Mouse (Mus musculus) hindbrain, embryonic 11.5 days (tissue): ENCODE measurements around the gene Pkd1l3. TPM values are rescaled to one million over a fixed set of nuclear protein-coding genes. Genes with fewer than 3 reads are reported as not detected.

Experiments used
- ATAC-seq: fragments of 200-750 bp; cut with Nextera tagmentation; 2 replicates; pipeline ENCODE4 v1.8.0; 2017; ENCODE audit warnings: mild to moderate bottlenecking, moderate TSS enrichment, moderate library complexity; ENCODE audit not compliant: low FRiP score
- DNase-seq: peaks from one replicate; pipeline ENCODE4 v3.0.0-alpha.2; 2015; ENCODE audit warnings: low spot score
- H3K27ac ChIP-seq: fragments of 300-500 bp; sonication (generic); 2 replicates; pipeline ENCODE4 v1.5.1; 2014; ENCODE audit warnings: mild to moderate bottlenecking, low read depth, low read length
- H3K27me3 ChIP-seq: fragments of 300-500 bp; sonication (generic); 2 replicates; pipeline ENCODE4 v1.6.1; 2014; ENCODE audit warnings: mild to moderate bottlenecking, low read length, moderate library complexity, mixed read lengths; ENCODE audit not compliant: control insufficient read depth, insufficient read depth
- H3K36me3 ChIP-seq: fragments of 300-500 bp; sonication (generic); 2 replicates; pipeline ENCODE4 v1.6.1; 2014; ENCODE audit warnings: mild to moderate bottlenecking, low read length, moderate library complexity, mixed read lengths; ENCODE audit not compliant: control insufficient read depth, insufficient read depth
- H3K4me1 ChIP-seq: fragments of 300-500 bp; sonication (generic); replicated peaks from 2 replicates; pipeline ENCODE4 v1.6.1; 2014; ENCODE audit warnings: low read length, mixed read lengths; ENCODE audit not compliant: control insufficient read depth, insufficient read depth
- H3K4me2 ChIP-seq: fragments of 300-500 bp; sonication (generic); replicated peaks from 2 replicates; pipeline ENCODE4 v1.6.1; 2014; ENCODE audit warnings: mild to moderate bottlenecking, low read depth, low read length
- H3K4me3 ChIP-seq: fragments of 300-500 bp; sonication (generic); 2 replicates; pipeline ENCODE4 v1.5.1; 2014; ENCODE audit warnings: low read depth, low read length
- H3K9ac ChIP-seq: fragments of 300-500 bp; sonication (generic); 2 replicates; pipeline ENCODE4 v1.6.1; 2014; ENCODE audit warnings: low read depth, low read length
- H3K9me3 ChIP-seq: fragments of 300-500 bp; sonication (generic); 2 replicates; pipeline ENCODE4 v1.6.1; 2016; ENCODE audit warnings: low read length; ENCODE audit not compliant: control insufficient read depth
- WGBS: fragments of 180-500 bp; shearing (Covaris S2); extraction: QIAGEN DNeasy Blood & Tissue Kit; methylation state at CpG from one replicate; pipeline ENCODE4 v1.1.7; 2014; 5-methylcytosine and 5-hydroxymethylcytosine counted together
- polyA plus RNA-seq: library from polyadenylated mRNA; unstranded; fragments of >200 nt; fragmentation: Nextera tagmentation; extraction: Ambion mirVana; gene quantifications from 2 replicates; pipeline ENCODE4 v1.2.1, GENCODE M21; 2014

The Pkd1l3 gene
- polyA plus RNA-seq, 1 experiment from 2014 or later, result 0.69 TPM

DNA sequence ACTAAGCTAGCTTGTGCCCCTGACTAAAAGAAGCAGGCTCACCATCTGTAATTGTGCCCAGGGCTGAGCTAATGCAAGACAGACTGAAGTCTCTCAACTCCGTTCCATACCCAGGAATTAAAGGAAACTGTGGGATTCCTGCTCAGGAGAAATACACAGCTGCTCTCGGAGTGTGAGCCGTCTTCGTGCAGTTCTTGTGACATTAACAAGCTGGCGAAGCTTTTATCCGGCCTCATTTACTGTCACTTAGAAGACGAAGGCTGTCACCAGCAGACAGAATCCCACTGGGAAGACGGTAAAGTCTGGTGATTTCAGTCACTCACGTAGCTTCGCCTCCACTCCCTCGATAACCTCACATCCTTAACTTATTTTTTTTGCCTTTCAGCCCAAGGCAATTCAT is 33.0 kb downstream of the Pkd1l3 start:
- DNase-seq (no peak), ATAC-seq (no peak)
- Histone ChIP-seq H3K4me1 (no peaks in the 10 kb centered on the region), H3K9me3 (no peaks in the 10 kb centered on the region), H3K27me3 (no peaks in the 10 kb centered on the region), H3K36me3 (no peaks in the 10 kb centered on the region), H3K27ac (no peak overlapping the region), H3K4me3 (no peak overlapping the region), H3K9ac (no peak overlapping the region), H3K4me2 (no peak overlapping the region)
- 81% methylated on average over 11 of the region's 11 CpGs for WGBS

DNA sequence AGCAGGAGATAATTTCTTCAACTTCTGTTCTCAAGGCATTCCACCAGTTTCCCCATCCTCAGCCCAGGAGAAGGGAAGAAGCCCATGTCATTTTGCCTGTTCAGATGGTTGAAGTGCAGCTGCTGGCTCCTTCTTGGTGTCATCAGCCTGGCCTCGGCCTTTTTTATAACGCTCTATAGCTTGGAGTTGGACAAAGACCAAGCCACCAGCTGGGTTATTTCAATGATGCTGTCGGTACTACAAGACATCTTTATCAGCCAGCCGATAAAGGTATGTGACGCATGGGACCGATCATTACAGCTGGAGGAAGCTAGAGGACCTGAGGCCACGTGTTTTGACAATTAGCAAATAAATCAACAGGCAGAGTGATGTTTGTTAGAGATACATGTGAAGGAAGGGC is 34.2 kb downstream of the Pkd1l3 start:
- no peaks in the 10 kb centered on the region for H3K36me3 ChIP-seq
- H3K9me3 ChIP-seq, result no peaks in the 10 kb centered on the region
- H3K4me2 ChIP-seq, result no peak overlapping the region
- no peak overlapping the region for H3K4me3 ChIP-seq
- WGBS, result 82% methylated on average over 7 of the region's 7 CpGs
- H3K9ac ChIP-seq, result no peak overlapping the region
- no peaks in the 10 kb centered on the region for H3K4me1 ChIP-seq
- ATAC-seq (no peak), DNase-seq (no peak)
- no peak overlapping the region for H3K27ac ChIP-seq
- no peaks in the 10 kb centered on the region for H3K27me3 ChIP-seq

DNA sequence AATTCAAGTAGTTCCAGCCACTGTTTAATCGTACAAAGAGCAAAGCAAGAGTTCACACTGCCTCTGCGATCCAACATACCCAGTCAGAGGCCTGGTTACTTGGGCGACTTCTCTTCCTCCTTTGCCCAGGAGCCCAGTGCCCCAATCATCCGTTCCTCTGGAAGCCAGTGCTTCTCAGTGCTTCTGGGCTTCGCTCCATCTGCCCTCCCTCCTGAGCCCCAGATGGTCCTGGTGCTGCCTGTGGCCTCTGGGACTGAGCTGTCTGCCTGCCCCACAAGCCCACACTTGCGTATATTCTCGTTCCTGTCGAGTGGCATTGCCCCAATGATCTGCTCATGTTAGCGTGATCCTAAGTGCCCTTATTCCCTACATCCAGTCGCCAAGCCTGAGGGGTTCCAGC is 36.5 kb downstream of the Pkd1l3 start:
- 87% methylated on average over 10 of the region's 10 CpGs for WGBS

DNA sequence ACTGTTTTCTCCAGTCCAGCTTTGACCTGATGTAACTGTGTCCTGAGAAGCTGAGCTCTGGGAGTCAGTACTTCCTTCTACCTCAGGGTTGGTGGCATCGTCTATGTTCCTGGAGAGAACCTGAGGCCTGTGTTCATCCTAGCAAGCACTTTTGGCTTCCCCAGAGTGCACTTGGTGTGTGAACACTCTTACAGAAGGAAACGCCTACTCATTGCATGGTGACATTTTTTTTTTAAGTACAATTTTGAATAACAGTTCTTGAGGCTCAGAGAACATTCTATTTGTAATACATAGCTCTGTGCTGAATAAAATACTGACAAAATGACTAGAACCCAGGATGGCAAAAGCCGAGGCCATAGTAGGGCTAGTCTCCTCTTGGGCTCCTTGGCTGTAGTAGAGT is 42.5 kb downstream of the Pkd1l3 start:
- no peaks in the 10 kb centered on the region for H3K9me3 ChIP-seq
- DNase-seq (no peak), ATAC-seq (no peak)
- no peak overlapping the region for H3K4me3 ChIP-seq
- H3K27me3 ChIP-seq, result no peaks in the 10 kb centered on the region
- H3K9ac ChIP-seq, result no peak overlapping the region
- H3K4me1 ChIP-seq, result no peaks in the 10 kb centered on the region
- H3K4me2 ChIP-seq, result no peak overlapping the region
- WGBS, result 86% methylated on average over 3 of the region's 3 CpGs
- H3K27ac ChIP-seq, result no peak overlapping the region
- no peaks in the 10 kb centered on the region for H3K36me3 ChIP-seq

More for the DNA sequence above, 36.5 kb downstream of the Pkd1l3 start:
- Histone ChIP-seq H3K9me3 (no peaks in the 10 kb centered on the region), H3K27ac (no peak overlapping the region), H3K4me1 (no peaks in the 10 kb centered on the region), H3K27me3 (no peaks in the 10 kb centered on the region), H3K36me3 (no peaks in the 10 kb centered on the region), H3K4me2 (no peak overlapping the region), H3K9ac (no peak overlapping the region), H3K4me3 (no peak overlapping the region)
- DNase-seq (no peak), ATAC-seq (no peak)

DNA sequence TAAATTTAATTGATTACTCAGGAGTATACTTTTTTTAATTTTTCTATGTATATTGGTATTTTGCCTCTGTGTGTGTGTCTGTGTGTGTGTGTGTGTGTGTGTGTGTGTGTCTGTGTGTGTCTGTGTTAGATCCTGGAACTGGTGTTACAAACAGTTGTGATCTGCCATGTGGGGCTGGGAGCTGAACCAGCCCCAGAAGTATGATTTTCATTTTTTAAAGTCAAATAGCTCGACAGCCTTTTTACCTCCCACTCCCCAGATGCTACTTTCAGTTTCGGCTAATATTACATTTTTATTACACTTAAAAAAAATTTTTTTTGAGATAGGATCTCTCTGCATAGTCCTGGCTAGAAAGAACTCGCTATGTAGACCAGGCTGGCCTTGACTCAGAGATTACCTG is 48.0 kb downstream of the Pkd1l3 start:
- ATAC-seq, result no peak
- no peak overlapping the region for H3K27ac ChIP-seq
- no peak overlapping the region for H3K9ac ChIP-seq
- no peaks in the 10 kb centered on the region for H3K9me3 ChIP-seq
- no peak overlapping the region for H3K4me3 ChIP-seq
- H3K36me3 ChIP-seq, result no peaks in the 10 kb centered on the region
- WGBS, result 88% methylated on average over 3 of the region's 3 CpGs
- DNase-seq, result no peak
- no peak overlapping the region for H3K4me2 ChIP-seq
- H3K4me1 ChIP-seq, result no peaks in the 10 kb centered on the region
- no peaks in the 10 kb centered on the region for H3K27me3 ChIP-seq

DNA sequence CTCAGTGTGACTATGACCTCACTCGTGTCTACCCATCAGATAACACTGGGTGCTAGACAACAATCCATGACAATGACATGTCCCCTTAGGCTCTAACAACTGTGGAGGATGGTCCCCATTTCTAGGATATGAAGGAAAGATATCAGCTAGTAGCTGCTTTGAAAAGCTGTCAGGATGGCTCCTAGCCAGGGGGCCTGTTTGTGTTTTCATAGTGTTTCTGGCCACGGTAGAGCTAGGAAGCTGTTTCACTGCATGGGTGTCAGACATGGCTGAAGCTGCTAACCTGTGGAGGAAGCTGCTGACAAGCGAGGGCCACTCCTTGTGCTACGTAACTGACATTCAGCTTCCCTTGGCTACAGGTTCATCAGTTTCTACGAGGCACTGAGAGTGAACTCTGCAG is 52.3 kb downstream of the Pkd1l3 start:
- ATAC-seq (no peak), DNase-seq (no peak)
- H3K4me3 ChIP-seq, result no peak overlapping the region
- H3K27me3 ChIP-seq, result no peaks in the 10 kb centered on the region
- no peaks in the 10 kb centered on the region; the same call in 1 of the 2 replicates for H3K36me3 ChIP-seq
- no peak overlapping the region for H3K27ac ChIP-seq
- no peak overlapping the region for H3K9ac ChIP-seq
- no peak overlapping the region for H3K4me2 ChIP-seq
- WGBS, result 87% methylated on average over 5 of the region's 5 CpGs
- no peaks in the 10 kb centered on the region for H3K4me1 ChIP-seq
- H3K9me3 ChIP-seq, result no peaks in the 10 kb centered on the region

DNA sequence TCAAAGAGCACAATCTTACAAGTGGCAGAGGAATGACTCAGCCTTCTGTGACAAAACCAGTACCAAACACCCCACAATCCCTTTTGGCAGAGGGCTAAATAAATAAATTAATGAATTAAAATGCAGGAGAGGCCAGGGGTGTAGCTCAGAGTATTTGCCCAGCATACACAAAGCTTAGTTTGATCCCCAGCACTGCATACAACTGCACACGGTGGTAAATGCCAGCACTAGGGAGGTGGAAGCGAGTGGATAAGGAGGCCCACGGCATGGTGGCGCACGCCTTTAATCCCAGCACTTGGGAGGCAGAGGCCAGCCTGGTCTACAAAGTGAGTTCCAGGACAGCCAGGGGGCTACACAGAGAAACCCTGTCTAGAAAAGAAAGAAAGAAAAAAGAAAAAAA is 58.3 kb downstream of the Pkd1l3 start:
- peaks cover 18% of the 10 kb centered on the region for H3K36me3 ChIP-seq

DNA sequence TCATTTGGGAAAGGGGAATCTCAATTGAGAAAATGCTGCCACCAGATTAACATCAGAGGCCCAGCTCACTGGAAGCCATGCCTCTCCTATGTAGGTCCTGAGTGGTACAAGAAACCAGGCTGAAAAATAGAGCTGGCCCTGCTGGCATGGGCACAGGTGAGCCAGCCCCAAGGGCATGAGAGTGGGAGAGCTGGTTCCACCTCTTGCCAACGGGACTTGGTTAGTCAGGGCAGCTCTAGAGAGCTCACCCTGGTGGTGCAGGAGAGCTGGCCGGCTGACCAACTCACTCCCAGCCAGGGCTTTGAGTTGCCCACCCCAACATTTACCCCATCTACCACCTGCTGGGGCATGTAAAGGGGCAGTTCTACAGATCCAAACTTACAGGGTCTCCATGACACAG is 59.3 kb downstream of the Pkd1l3 start:
- H3K36me3 ChIP-seq, result peaks cover 18% of the 10 kb centered on the region

More for the DNA sequence above, 58.3 kb downstream of the Pkd1l3 start:
- Histone ChIP-seq H3K9ac (no peak overlapping the region), H3K4me1 (no peaks in the 10 kb centered on the region), H3K27ac (no peak overlapping the region), H3K4me2 (no peak overlapping the region), H3K9me3 (no peaks in the 10 kb centered on the region), H3K27me3 (no peaks in the 10 kb centered on the region), H3K4me3 (no peak overlapping the region)
- WGBS, result 91% methylated on average over 5 of the region's 5 CpGs
- DNase-seq (no peak), ATAC-seq (no peak)

DNA sequence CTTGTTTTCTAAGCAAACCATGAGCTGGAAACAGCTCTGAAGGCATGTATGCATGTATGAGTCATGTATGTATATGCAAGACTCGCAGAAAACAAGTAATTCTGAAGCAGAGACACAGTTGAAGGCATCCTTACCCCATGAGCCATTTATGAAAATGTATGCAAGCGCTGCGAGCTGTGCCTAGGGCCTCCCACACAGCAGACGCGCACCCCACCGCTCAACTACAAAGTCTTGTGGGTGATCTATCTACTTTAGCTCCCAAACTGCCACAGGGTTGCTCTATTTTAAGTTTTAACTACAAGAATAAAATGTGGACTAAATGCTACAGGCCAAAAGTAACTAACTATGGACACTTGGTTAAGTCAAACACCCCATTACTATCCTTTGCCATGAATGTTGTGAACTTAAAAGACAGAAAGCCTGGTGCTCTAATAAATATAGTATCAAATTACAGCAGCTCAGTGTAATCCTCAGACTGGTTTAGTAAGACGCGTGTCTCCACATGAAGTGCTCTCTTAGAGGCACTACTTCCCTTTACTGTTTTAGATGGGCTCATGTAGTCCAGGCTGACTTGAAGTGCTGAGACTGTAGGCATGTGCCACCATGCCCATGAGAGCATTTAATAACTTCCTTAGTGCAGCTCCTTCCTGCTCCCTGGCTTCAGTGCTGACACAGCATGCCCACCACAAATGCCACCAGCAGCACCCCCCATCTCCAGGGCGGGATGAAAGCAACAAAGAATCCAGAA is 61.8 kb downstream of the Pkd1l3 start:
- no peak overlapping the region for H3K4me2 ChIP-seq
- ATAC-seq (no peak), DNase-seq (no peak)
- no peaks in the 10 kb centered on the region for H3K9me3 ChIP-seq
- peaks cover 20% of the 10 kb centered on the region for H3K36me3 ChIP-seq
- H3K27ac ChIP-seq, result no peak overlapping the region
- 94% methylated on average over 9 of the region's 9 CpGs for WGBS
- no peak overlapping the region for H3K4me3 ChIP-seq
- no peaks in the 10 kb centered on the region for H3K27me3 ChIP-seq
- H3K4me1 ChIP-seq, result no peaks in the 10 kb centered on the region
- no peak overlapping the region for H3K9ac ChIP-seq

More for the DNA sequence above, 59.3 kb downstream of the Pkd1l3 start:
- H3K27me3 ChIP-seq, result no peaks in the 10 kb centered on the region
- whole genome bisulfite sequencing, result 86% methylated on average over 2 of the region's 2 CpGs
- no peaks in the 10 kb centered on the region for H3K4me1 ChIP-seq
- H3K27ac ChIP-seq, result no peak overlapping the region
- DNase-seq (no peak), ATAC-seq (no peak)
- no peak overlapping the region for H3K4me3 ChIP-seq
- H3K9ac ChIP-seq, result no peak overlapping the region
- H3K4me2 ChIP-seq, result no peak overlapping the region
- no peaks in the 10 kb centered on the region for H3K9me3 ChIP-seq
